Mouse (Mus musculus): Measurements from ENCODE around the gene Uggt1.

GRCm38 (mm10) chr1:36235855-36236254 lies 8.7 kb downstream of the Uggt1 start:
- TF ChIP-seq POLR2A (IDR thresholded peaks at IDR 0.05; ENCODE audit: borderline replicate concordance, extremely low read depth, insufficient read depth, insufficient read length, poor library complexity, severe bottlenecking), result no peak
- TF ChIP-seq CTCF (IDR thresholded peaks at IDR 0.05; ENCODE audit: borderline replicate concordance, extremely low read depth, insufficient read depth, insufficient read length), result no peak
